Mouse (Mus musculus): ENCODE results near the gene Slc27a2.

The Slc27a2 gene

GRCm38 (mm10) chr2:126555533-126555932 lies 3.3 kb downstream of the Slc27a2 start:
- no peak for DNase-seq

GRCm38 (mm10) chr2:126560094-126560493 lies 7.9 kb downstream of the Slc27a2 start:
- DNase-seq, result no peak

DNA sequence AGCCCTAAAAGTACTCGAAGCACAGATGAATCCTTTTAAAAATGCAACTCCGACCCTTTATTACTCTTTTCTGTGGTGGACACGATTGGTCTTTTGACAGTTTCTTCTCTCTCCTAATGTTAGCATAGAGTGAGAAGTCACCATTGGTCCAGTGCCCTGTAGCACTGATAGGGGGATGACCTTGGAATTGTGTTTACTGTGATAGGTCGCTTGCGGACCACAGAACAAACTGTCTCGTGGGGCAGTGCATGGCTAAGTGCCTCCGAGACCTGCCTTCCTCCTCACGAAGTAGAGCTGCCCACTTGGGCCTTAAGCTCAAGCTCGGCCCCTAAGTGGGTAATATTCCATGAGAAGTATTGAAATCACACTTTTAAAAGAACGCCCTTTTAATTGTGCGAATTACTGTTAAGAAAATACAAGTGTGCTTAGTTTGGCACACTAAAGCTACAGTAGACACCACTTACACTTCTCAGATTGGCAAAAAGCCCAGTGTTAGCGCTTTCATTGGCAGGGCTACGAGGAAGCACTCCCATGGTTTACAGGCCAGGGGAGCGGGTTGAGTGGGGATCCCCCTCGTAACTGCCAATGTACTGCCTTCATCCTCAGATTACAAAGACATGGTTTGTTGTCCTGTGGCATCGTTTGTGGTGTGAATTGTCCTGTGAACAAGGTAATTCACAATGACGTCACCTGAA lies 11.4 kb downstream of the Slc27a2 start:
- DNase-seq, result no peak

- DNase-seq, result no peak
These were observed 20.0 kb downstream of the Slc27a2 start for GRCm38 (mm10) chr2:126572163-126572562.

GRCm38 (mm10) chr2:126572747-126573146 lies 20.5 kb downstream of the Slc27a2 start:
- no peak for DNase-seq

- no peak for DNase-seq
These were observed 23.4 kb downstream of the Slc27a2 start for GRCm38 (mm10) chr2:126575391-126576176.

GRCm38 (mm10) chr2:126577362-126577761 lies 25.2 kb downstream of the Slc27a2 start:
- DNase-seq, result no peak

DNA sequence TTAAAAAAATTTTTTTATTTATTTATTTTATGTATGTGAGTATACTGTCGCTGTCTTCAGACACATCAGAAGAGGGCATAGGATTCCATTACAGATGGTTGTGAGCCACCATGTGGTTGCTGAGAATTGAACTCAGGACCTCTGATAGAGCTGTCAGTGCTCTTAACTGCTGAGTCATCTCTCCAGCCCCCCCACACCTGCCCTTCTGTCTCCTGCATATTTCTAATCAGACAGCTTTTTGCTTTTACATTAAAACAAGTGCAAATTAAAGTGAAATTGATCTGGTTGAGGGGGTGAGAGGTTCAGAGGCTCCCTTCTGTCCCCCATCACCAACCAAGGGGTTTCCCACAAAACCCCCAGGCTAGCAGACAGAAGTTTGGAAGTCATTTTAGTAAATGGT lies 27.1 kb downstream of the Slc27a2 start:
- no peak for DNase-seq

DNA sequence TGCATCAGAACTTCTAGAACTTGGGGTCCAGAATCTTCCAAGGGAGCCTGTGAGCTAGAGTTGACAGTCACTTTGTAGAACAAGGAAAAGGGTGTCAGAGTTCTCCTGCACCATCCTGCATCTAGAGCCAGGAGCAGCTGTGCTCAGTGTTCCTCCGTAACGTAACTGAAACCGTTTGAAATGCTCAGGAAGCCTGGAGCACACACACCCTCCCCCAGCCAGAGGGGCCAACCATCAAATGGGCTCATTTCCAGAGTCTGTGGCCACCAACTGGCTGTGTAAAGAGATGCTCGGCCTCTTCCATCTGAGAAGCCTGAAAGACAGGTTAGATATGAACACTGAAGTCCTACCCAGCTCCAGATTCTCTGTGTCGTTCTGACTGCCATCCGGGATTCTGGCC lies 31.8 kb downstream of the Slc27a2 start:
- no peak for DNase-seq

DNA sequence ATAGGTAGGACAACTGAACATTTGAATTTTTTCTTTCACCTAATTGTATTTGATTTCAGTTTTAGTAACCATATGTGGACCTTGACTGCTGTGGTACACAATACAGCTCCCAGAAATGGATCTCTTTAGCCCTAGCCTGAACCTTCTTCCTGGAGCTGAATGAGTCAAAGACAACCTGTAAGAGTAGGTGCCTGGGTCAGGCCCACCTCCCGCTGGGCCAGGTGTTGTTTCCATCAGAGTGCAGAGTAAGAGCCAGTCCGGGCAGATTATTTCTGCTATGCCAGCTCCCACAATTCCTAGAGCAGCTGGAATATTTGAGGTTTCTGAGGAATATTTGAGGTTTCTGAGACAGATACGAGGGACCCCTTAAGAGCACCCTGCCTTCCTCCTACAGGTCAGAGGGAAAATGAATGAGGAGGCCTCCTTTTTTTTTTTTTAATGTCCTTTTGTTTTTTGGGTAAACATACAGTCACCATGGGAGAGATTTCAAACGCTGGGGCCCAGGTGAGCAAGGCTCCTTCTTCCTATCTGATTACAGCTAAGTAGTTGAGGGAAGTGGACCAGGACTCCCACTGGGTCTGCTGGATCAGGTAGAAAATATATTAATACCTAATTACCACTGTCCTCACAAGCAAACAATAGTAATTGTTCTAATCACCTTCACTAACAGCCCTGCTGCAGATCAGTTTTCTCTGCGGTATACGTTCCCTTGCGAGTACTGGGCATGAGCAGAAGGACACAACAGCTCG lies 32.6 kb downstream of the Slc27a2 start:
- no peak for DNase-seq

DNA sequence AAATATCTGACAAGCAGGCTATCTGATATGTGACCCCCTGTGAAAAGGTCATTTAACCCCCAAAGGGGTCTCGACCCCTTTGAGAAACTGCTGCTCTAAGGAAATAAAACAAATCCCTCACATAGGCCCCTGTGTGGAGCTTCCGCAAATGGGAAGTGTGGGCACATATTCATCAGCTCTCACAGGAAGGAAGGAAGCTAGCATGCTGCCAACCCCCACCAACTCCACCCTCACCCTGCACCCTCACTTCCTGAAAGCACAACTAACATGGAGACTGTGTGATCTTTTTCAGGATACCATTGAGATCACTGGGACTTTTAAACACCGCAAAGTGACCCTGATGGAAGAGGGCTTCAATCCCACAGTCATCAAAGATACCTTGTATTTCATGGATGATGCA lies 35.3 kb downstream of the Slc27a2 start:
- no peak for DNase-seq

- no peak for DNase-seq
These were observed 39.1 kb downstream of the Slc27a2 start for GRCm38 (mm10) chr2:126591304-126591703.

- DNase-seq, result peak; percentile 38
These were observed 41.8 kb downstream of the Slc27a2 start for GRCm38 (mm10) chr2:126593831-126594610.

DNA sequence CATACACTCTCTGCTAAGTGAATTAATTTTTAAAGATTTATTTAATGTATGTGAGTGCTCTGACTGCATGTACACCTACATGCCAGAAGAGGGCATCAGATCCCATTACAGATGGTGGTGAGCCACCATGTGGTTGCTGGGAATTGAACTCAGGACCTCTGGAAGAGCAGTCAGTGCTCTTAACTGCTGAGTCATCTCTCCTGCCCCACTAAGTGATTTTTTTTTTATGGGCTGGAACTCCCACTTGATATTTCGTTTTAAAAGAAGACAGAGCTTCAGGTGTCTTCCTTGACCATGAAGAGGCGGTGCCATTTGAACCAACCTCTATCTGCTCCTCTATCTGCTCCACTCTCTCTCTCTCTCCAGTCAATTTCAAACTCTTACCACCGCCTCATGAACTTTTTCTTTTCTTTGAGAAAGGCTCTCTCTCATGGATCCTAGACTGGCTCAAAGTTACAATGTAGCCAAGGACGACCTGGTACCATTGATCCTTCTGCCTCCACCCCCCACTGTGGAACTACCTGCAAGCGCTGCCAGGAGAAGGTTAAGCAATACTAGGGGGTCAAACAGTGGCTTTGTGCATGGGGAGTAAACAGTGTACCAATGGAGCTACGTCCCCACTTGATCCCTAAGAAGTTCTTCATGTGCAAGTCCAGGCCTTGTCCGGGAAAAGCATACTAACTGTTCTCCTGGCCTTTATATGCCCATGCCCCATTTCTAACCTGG lies 44.3 kb downstream of the Slc27a2 start:
- no peak for DNase-seq

- peak; percentile 25 for DNase-seq
These were observed 45.4 kb downstream of the Slc27a2 start for GRCm38 (mm10) chr2:126597279-126598241.

- no peak for DNase-seq
These were observed 46.2 kb downstream of the Slc27a2 start for GRCm38 (mm10) chr2:126598359-126598758.

DNA sequence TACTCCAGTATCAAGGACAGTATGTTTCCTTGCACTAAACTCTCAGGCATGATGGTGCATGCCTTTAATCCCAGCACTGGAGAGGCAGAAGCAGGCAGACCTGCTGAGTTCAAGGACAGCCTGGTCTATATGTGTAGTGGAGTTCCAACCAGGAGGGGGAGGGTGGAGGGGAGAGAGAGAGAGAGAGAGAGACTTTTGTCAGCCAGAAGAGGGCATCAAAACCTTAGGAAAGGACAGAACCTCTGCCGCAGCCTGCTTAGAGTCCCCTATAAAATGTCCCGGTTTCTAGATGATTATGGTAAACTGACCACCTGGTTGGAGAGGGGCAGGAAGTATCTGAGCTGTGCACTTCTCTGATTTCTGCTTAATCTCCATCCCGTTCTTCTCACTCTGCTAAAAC lies 46.8 kb downstream of the Slc27a2 start:
- DNase-seq, result no peak

DNA sequence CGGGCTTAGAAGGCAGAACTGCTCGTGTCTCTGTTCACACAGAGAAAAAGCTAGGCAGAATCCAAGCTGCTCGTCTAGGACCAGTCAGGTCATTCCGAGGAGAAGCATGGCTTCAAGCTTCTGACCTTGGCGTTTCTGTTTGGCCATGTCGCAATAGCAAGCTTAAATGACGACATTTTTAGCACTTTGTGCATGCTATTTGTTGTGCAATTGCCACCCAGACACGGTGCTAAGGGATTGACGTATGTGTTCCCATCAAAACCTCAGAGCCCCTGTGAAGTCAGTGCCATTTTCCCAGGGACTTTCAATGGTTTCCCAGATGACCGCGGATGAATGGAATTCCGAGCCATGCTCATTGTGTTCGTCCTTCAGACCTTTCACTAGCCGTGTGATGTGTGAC lies 48.3 kb downstream of the Slc27a2 start:
- no peak for DNase-seq

DNA sequence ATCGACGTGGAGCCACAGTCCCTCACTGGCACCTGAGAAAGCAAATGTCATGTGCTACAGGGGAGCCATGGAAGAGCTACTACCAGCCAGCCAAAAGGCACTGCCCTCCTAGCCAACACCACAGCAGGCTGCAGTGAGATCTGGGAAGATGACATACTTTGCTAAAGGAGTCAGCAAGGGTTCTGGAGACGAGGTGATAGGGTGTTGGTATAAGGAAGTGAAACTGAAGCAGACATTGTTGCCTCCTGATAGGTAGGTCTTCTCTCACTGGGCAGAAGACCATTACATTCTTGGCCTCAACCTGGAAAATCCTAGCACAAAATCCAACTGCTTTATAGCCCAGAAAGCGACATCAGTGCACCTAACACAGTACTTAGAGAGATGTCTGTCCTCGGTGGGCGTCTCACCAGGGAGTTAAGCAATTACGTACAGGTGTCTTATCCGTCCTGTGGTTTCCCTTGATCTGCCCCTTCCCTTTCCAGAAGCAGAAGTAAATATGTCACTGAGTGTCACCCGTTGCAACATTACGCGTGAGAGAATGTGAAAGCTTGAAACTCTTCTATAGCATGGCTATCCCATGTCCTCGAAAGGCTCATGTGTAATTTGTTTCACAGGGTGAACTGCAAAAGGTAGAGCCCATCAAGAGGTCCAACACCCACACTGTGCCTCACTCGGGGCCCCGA lies 49.9 kb downstream of the Slc27a2 start:
- no peak for DNase-seq

DNA sequence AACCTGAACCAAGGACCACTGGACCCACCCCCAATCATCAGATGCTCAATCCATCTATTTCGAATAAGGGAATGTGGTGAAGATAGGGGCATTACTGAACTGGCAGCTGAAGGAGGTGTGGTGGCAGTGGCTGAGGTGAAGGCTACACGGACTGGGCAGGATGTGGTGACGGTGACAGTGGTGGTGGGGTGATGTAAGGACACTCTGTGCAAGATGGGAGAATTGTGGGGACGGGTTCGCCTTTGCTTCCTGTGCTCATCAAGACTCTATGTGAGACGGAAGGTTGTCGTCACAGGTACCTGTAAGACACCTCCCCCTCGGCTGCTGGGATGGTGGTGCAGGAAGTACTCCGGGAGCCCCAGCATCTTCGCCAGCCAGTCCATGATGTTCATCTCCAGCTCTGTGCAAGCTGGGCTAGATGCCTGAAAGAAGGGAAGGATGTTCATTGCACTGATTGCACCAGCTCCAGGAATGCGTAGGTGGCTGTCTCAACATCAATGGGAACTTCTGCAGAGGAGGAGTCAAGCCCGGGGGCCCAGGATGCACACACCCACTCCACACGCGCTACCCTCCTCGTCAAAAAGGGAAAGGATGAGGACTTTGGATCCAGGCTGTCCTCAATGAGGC lies 54.0 kb downstream of the Slc27a2 start:
- no peak for DNase-seq
